Mouse (Mus musculus): ENCODE measurements around the gene Gdi2. TPM values are rescaled to one million over a fixed set of nuclear protein-coding genes. Genes with fewer than 3 reads are reported as not detected.

The Gdi2 gene
- total RNA-seq, 2 experiments from 2014 or later = 189 to 191 TPM

GRCm38 (mm10) chr13:3544077-3544874, 6.4 kb downstream of the Gdi2 start:
- no peak for ATAC-seq (replicated peaks; ENCODE audit: low FRiP score, poor library complexity, severe bottlenecking)

- no peak for ATAC-seq (replicated peaks; ENCODE audit: low FRiP score, poor library complexity, severe bottlenecking)
Observed at GRCm38 (mm10) chr13:3544925-3545324, 7.1 kb downstream of the Gdi2 start.

- ATAC-seq (replicated peaks; ENCODE audit: low FRiP score, poor library complexity, severe bottlenecking) = no peak
Observed at GRCm38 (mm10) chr13:3547410-3547809, 9.5 kb downstream of the Gdi2 start.

GRCm38 (mm10) chr13:3547856-3548255, 10.0 kb downstream of the Gdi2 start:
- ATAC-seq (replicated peaks; ENCODE audit: low FRiP score, poor library complexity, severe bottlenecking) = no peak

- ATAC-seq (replicated peaks; ENCODE audit: low FRiP score, poor library complexity, severe bottlenecking) = no peak
Observed at GRCm38 (mm10) chr13:3563130-3563529, 25.3 kb downstream of the Gdi2 start.

- no peak for ATAC-seq (replicated peaks; ENCODE audit: low FRiP score, poor library complexity, severe bottlenecking)
Observed at GRCm38 (mm10) chr13:3563953-3564352, 26.1 kb downstream of the Gdi2 start.

GRCm38 (mm10) chr13:3590789-3591188, 52.9 kb downstream of the Gdi2 start:
- no peak for ATAC-seq (replicated peaks; ENCODE audit: low FRiP score, poor library complexity, severe bottlenecking)

GRCm38 (mm10) chr13:3594311-3594710, 56.4 kb downstream of the Gdi2 start:
- ATAC-seq (replicated peaks; ENCODE audit: low FRiP score, poor library complexity, severe bottlenecking) = no peak

GRCm38 (mm10) chr13:3596232-3596631, 58.4 kb downstream of the Gdi2 start:
- ATAC-seq (replicated peaks; ENCODE audit: low FRiP score, poor library complexity, severe bottlenecking) = no peak

GRCm38 (mm10) chr13:3609780-3610117, 71.9 kb downstream of the Gdi2 start:
- ATAC-seq (replicated peaks; ENCODE audit: low FRiP score, poor library complexity, severe bottlenecking) = peak; percentile 64

GRCm38 (mm10) chr13:3610118-3610794, 72.4 kb downstream of the Gdi2 start:
- ATAC-seq (replicated peaks; ENCODE audit: low FRiP score, poor library complexity, severe bottlenecking) = peak; percentile 27

- peak; percentile 99 for ATAC-seq (replicated peaks; ENCODE audit: low FRiP score, poor library complexity, severe bottlenecking)
Observed at GRCm38 (mm10) chr13:3610795-3611438, 73.1 kb downstream of the Gdi2 start, which contains the start of gene Fam208b. Gene Fam208b, minus strand, starts transcription at chr13:3611108.

Other genes starting within 250 kb of the Gdi2 start
- 21.6 and 53.7 TPM in 2 replicates for gene Fam208b, start 73.0 kb downstream of the Gdi2 start, total RNA-seq (2015; ENCODE audit: low replicate concordance)
- 16.7 and 23.0 TPM in 2 replicates for gene Fam208b, start 73.0 kb downstream of the Gdi2 start, total RNA-seq (2017; ENCODE audit: low replicate concordance)
- 1.8 and 6.7 TPM in 2 replicates for gene Asb13, start 96.0 kb downstream of the Gdi2 start, total RNA-seq (2015; ENCODE audit: low replicate concordance)
- gene Asb13, start 96.0 kb downstream of the Gdi2 start, total RNA-seq (2017; ENCODE audit: low replicate concordance) = 0.39 and 6.2 TPM in 2 replicates

All from erythroid progenitor cell, adult 5-6 weeks (primary cell).